Mouse (Mus musculus) neural tube, embryonic 13.5 days (tissue): Measurements from ENCODE around the gene Foxp2. TPM values are rescaled to one million over a fixed set of nuclear protein-coding genes. Genes with fewer than 3 reads are reported as not detected.

Experiments used
- ATAC-seq: fragments of 200-750 bp; cut with Nextera tagmentation; 2 replicates; pipeline ENCODE4 v1.8.0; 2017; ENCODE audit warnings: low read depth, mild to moderate bottlenecking, moderate TSS enrichment, moderate library complexity
- H3K27ac ChIP-seq: fragments of 300-500 bp; sonication (generic); replicated peaks from 2 replicates; pipeline ENCODE4 v1.5.1; 2015; ENCODE audit warnings: moderate library complexity, mild to moderate bottlenecking, inconsistent platforms
- H3K27me3 ChIP-seq: fragments of 300-500 bp; sonication (generic); 2 replicates; pipeline ENCODE4 v1.6.1; 2015; ENCODE audit warnings: mild to moderate bottlenecking, inconsistent platforms
- H3K36me3 ChIP-seq: fragments of 300-500 bp; sonication (generic); 2 replicates; pipeline ENCODE4 v1.6.1; 2015; ENCODE audit warnings: mild to moderate bottlenecking, inconsistent platforms
- H3K4me1 ChIP-seq: fragments of 300-500 bp; sonication (generic); replicated peaks from 2 replicates; pipeline ENCODE4 v1.6.1; 2015; ENCODE audit warnings: inconsistent platforms
- H3K4me2 ChIP-seq: fragments of 300-500 bp; sonication (generic); 2 replicates; pipeline ENCODE4 v1.6.1; 2015; ENCODE audit warnings: inconsistent platforms, mild to moderate bottlenecking, moderate library complexity
- H3K4me3 ChIP-seq: fragments of 300-500 bp; sonication (generic); 2 replicates; pipeline ENCODE4 v1.5.1; 2015; ENCODE audit warnings: mild to moderate bottlenecking, inconsistent platforms
- H3K9ac ChIP-seq: fragments of 300-500 bp; sonication (generic); 2 replicates; pipeline ENCODE4 v1.6.1; 2015; ENCODE audit warnings: moderate library complexity, mild to moderate bottlenecking, inconsistent platforms
- H3K9me3 ChIP-seq: fragments of 300-500 bp; sonication (generic); 2 replicates; pipeline ENCODE4 v1.6.1; 2016; ENCODE audit warnings: inconsistent platforms
- WGBS: fragments of 180-500 bp; shearing (Covaris S2); methylation state at CpG from one replicate; pipeline ENCODE4 v1.1.7; 2015; 5-methylcytosine and 5-hydroxymethylcytosine counted together
- polyA plus RNA-seq: library from polyadenylated mRNA; unstranded; fragments of >200 nt; fragmentation: Nextera tagmentation; extraction: Ambion mirVana; gene quantifications from 2 replicates; pipeline ENCODE4 v1.2.1, GENCODE M21; 2015

Gene Foxp2
- polyA plus RNA-seq, 1 experiment from 2014 or later = 19.5 TPM

DNA sequence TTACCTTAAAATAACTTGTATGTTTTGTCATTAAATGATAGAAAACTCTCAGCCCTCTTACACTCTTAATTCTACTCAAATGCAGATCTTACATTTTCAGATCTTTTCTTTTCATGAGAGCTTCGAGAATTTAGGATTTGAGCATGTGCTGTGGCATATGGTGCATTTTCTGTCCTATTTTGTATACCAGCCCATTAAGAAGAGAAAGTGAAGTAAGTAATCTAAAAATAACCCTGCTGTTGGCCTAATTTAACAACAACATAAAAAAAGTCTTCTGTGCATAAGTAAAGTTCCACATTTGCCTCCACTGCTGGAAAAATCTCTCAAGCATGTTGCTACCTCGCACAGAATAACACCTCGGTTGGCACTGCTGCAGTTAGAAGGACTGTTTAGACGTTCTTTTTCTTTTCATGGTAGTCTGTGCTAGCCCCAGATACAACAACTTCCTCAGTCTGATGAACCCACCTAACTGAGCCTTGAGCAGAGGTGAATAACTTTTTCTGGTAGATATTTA lies 23.9 kb downstream of the Foxp2 start:
- no peak overlapping the region for H3K27ac ChIP-seq
- H3K27me3 ChIP-seq = no peaks in the 10 kb centered on the region
- no peaks in the 10 kb centered on the region for H3K9me3 ChIP-seq
- no peak for ATAC-seq
- H3K36me3 ChIP-seq = no peaks in the 10 kb centered on the region
- H3K4me3 ChIP-seq = no peak overlapping the region
- no peak overlapping the region for H3K4me2 ChIP-seq
- 88% methylated on average over 4 of the region's 4 CpGs for WGBS
- no peak overlapping the region for H3K9ac ChIP-seq
- H3K4me1 ChIP-seq = no peaks in the 10 kb centered on the region

DNA sequence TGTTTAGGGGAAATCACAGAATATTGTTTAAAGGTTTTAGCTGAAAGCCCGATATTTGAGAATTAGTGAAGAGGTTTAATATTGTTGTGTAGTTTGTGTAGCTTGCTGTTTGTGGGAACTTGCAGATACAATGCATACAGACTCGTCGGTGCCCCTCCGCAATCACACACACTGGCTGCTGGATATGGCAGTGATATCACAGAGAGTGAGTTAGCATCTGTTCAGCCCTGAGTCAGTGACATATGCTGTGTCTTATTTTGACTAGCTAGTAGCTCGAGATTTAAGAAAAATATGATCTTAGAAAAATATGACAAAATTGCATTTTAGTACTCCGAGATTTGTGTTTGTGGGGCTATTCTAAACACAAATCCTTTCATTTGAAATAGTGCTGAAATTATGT lies 49.9 kb downstream of the Foxp2 start:
- Histone ChIP-seq H3K9me3 (peaks cover 4% of the 10 kb centered on the region; the same call in 1 of the 2 replicates), H3K27ac (no peak overlapping the region), H3K4me2 (no peak overlapping the region), H3K4me3 (no peak overlapping the region), H3K9ac (no peak overlapping the region), H3K36me3 (no peaks in the 10 kb centered on the region), H3K4me1 (no peaks in the 10 kb centered on the region), H3K27me3 (no peaks in the 10 kb centered on the region)
- ATAC-seq = no peak
- 86% methylated on average over 6 of the region's 6 CpGs for WGBS

DNA sequence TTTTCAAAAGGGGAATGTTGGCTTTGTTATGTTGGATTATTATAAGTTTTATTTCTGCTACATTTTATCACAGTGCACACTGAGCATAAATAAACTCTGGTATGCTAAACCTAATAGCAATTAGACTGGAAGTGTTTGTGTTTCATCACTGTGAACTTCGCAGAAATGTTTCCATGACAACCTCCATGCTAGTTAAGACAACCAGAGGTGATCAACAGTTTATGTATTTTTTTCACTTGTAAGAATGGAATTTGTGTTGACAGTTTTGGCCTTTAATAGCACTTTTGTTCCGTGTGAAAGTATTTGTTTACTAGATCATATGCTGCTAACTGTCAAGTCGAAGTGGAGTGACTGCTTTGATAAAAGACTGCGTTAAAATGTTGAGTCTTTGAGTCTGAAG lies 51.6 kb downstream of the Foxp2 start:
- no peak overlapping the region for H3K4me2 ChIP-seq
- no peaks in the 10 kb centered on the region for H3K4me1 ChIP-seq
- H3K36me3 ChIP-seq = no peaks in the 10 kb centered on the region
- no peaks in the 10 kb centered on the region for H3K27me3 ChIP-seq
- ATAC-seq = no peak
- H3K9me3 ChIP-seq = peaks cover 4% of the 10 kb centered on the region; the same call in 1 of the 2 replicates
- H3K27ac ChIP-seq = no peak overlapping the region
- H3K9ac ChIP-seq = no peak overlapping the region
- H3K4me3 ChIP-seq = no peak overlapping the region
- WGBS = 49% methylated on average over 4 of the region's 4 CpGs

DNA sequence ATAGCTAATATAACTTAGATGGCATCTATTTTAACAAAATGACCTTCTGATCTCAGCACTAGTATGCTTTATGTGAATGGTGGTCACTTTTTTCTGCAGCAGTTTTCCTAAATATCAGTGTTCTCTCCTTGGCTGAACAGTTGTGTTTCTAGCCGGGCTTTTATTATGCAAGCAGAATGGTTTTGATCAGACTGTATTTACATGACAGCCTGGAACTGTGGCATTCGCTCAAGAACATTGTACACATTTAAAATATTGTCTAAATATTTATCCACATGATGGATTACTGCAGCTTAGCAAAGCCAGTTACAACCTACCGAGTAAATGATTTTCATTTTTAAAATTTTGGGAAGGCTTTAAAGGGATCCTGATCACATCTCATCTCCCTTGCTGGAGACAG lies 75.9 kb downstream of the Foxp2 start:
- Histone ChIP-seq H3K27me3 (no peaks in the 10 kb centered on the region), H3K4me1 (no peaks in the 10 kb centered on the region), H3K36me3 (no peaks in the 10 kb centered on the region), H3K4me2 (no peak overlapping the region), H3K4me3 (no peak overlapping the region), H3K27ac (no peak overlapping the region), H3K9ac (no peak overlapping the region), H3K9me3 (0 out of 2 replicates have a peak, but pooled peaks cover 4% of the 10 kb centered on the region)
- 73% methylated on average over 3 of the region's 3 CpGs for WGBS
- no peak for ATAC-seq

DNA sequence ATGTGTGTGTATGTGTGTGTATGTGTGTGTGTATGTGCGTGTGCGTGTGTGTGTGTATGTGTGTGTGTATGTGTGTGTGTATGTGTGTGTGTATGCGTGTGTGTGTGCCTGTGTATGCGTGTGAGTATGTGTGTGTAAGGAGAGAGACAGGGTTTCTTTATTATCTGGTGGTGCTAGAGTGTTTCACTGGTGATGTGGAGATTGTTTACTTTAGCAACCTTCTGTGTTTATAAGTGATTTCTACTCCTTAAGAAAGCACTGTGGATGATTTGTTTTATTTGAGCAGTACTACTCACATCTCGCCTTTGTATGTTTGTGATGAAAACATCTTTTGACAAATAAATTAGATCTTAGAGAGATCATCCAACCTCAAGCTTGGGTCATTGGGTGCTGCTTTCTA lies 77.1 kb downstream of the Foxp2 start:
- no peak overlapping the region for H3K4me3 ChIP-seq
- no peak overlapping the region for H3K4me2 ChIP-seq
- no peaks in the 10 kb centered on the region for H3K4me1 ChIP-seq
- no peak for ATAC-seq
- H3K9me3 ChIP-seq = 0 out of 2 replicates have a peak, but pooled peaks cover 4% of the 10 kb centered on the region
- WGBS = 92% methylated on average over 5 of the region's 5 CpGs
- no peak overlapping the region for H3K9ac ChIP-seq
- H3K36me3 ChIP-seq = no peaks in the 10 kb centered on the region
- H3K27ac ChIP-seq = no peak overlapping the region
- no peaks in the 10 kb centered on the region for H3K27me3 ChIP-seq

DNA sequence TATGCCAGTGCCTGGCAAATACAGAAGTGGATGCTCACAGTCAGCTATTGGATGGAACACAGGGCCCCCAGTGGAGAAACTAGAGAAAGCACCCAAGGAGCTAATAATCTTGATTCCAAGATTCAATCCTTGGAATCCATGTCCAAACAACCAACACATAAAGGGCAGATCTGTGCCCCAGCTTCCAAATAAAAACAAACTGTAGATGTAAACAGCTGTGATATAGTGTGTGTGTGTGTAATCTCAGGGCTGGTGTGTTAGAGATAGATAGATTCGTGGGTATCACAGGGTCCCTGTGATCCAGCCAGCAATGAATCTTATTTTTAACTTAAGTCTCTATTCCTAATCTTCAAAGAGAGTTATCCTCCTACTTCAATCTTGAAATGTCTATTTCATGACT lies 107.0 kb downstream of the Foxp2 start:
- no peak overlapping the region for H3K27ac ChIP-seq
- 95% methylated on average over 1 of the region's 1 CpGs for WGBS

DNA sequence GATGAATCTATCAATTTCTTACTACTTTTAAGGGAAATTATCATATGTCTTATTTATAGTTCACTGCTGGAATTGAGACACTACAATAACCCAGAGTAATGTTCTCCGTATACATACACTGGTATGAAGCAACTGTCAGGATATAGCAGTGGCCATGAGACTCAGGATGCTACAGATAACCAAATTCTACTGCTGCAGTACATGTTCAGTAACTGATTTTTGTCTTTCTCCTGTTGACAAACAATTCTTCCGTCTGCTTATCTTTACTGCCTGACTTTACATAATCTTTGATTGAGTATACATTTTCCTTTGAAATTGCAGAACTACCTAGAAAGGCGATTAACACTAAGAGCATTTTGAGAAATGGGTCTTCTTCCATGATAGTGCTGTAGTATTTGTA lies 127.3 kb downstream of the Foxp2 start:
- H3K36me3 ChIP-seq = no peaks in the 10 kb centered on the region
- no peaks in the 10 kb centered on the region for H3K4me1 ChIP-seq
- H3K27ac ChIP-seq = no peak overlapping the region
- H3K4me3 ChIP-seq = no peak overlapping the region
- H3K27me3 ChIP-seq = no peaks in the 10 kb centered on the region
- ATAC-seq = no peak
- no peak overlapping the region for H3K4me2 ChIP-seq
- 90% methylated on average over 3 of the region's 3 CpGs for WGBS
- no peaks in the 10 kb centered on the region for H3K9me3 ChIP-seq
- no peak overlapping the region for H3K9ac ChIP-seq

More for the DNA sequence above, 107.0 kb downstream of the Foxp2 start:
- no peaks in the 10 kb centered on the region for H3K27me3 ChIP-seq
- no peak overlapping the region for H3K4me3 ChIP-seq
- H3K9ac ChIP-seq = no peak overlapping the region
- no peaks in the 10 kb centered on the region for H3K4me1 ChIP-seq
- H3K9me3 ChIP-seq = no peaks in the 10 kb centered on the region
- no peak overlapping the region for H3K4me2 ChIP-seq
- no peak for ATAC-seq
- H3K36me3 ChIP-seq = no peaks in the 10 kb centered on the region

DNA sequence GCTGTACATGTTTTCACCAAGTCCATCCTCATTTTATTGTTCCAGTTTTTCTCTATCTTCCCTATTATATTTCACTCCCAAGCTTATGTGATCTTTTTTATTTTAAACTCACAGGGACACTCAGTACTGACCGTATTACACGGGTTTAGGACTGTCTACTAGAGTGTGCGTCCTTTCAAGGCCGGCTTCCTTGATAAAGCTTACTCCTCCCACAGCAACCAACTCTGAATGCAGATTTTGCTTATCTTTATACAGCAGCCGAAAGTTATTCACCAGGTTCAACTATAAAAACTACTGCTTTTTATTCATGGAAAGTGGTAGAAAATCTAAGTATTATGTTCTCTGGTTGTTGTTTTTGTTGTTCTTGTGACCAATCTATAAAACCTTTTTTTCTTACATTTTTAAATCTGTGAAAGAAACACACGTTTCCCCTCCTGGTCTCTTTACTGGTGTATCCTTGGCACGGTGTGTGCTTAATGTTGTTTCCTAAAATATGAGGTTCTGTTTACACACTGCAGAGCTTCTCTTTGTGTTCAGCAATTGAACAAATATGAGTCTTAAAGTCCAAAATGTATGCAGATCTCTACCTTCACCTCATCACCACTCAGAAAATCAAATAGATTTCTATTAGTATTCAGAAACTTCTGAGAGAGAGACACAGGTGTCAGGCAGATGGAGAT lies 128.4 kb downstream of the Foxp2 start:
- Histone ChIP-seq H3K9me3 (no peaks in the 10 kb centered on the region), H3K4me2 (no peak overlapping the region), H3K36me3 (no peaks in the 10 kb centered on the region), H3K4me3 (no peak overlapping the region), H3K4me1 (no peaks in the 10 kb centered on the region), H3K27me3 (no peaks in the 10 kb centered on the region), H3K9ac (no peak overlapping the region), H3K27ac (no peak overlapping the region)
- ATAC-seq = no peak
- 87% methylated on average over 7 of the region's 7 CpGs for WGBS

DNA sequence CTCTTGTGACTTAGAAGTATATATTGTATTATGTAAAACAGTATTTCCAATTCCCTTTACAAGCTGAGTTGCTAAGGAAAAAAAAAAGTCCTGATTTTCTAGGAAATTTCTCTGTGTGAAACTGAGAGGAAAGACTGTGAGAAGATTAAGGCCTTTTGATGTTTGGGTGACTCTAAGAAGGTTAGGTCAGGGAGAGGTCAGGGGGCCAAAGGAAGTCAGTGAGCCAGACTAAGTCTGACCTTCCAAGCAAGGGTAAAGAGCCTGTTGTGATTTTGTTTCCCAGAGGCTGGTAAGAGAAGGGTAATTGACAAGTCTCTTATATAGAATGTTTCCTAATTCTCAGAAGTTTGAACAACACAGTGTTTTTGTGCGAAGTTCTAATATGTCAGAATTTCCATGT lies 162.1 kb downstream of the Foxp2 start:
- no peaks in the 10 kb centered on the region for H3K36me3 ChIP-seq
- no peaks in the 10 kb centered on the region for H3K9me3 ChIP-seq
- no peaks in the 10 kb centered on the region for H3K27me3 ChIP-seq
- H3K9ac ChIP-seq = no peak overlapping the region
- H3K4me2 ChIP-seq = no peak overlapping the region
- ATAC-seq = no peak
- WGBS = 9% methylated on average over 1 of the region's 1 CpGs
- no peak overlapping the region for H3K27ac ChIP-seq
- H3K4me1 ChIP-seq = no peaks in the 10 kb centered on the region
- H3K4me3 ChIP-seq = no peak overlapping the region

DNA sequence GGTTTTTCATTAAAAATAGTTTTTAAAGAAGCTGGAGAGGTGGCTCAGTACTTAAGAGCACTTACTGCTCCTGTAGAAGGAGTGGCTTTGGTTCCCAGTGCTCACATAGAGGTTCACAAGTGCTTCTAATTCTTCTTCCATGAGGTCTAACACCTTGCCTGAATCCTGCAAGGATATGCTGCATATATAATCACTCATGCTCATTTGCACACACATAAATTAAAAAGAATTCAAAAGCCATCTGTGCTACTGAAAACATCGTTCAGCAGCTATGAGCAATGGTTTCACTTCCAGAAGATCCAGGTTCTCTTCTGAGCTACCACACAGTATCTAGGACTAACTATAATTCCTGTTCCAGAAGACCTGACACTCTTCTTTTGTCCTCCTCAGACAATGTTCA lies 200.4 kb downstream of the Foxp2 start:
- no peak overlapping the region for H3K4me2 ChIP-seq
- 57% methylated on average over 1 of the region's 1 CpGs for WGBS

DNA sequence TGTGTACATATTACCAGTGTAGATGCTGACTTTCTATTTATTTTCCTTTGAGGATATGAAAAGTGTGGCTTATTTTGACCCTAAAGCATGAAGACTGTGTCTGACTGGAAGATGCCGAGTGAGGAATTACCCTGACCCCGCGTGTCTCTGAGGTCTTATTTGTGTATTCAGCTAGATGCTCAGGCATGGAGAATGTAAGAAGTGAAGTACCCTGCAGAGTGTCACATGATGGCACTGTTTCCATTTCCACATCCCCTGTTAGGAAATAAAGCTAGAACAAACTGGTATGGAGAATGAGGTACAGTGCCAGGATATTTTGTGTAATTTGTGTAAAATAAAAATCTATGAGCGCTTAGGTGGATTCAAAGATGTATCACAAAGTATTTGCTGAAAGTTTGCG lies 219.8 kb downstream of the Foxp2 start:
- no peak overlapping the region for H3K9ac ChIP-seq
- H3K4me3 ChIP-seq = no peak overlapping the region
- H3K27me3 ChIP-seq = no peaks in the 10 kb centered on the region
- no peaks in the 10 kb centered on the region for H3K9me3 ChIP-seq
- no peaks in the 10 kb centered on the region for H3K36me3 ChIP-seq
- no peak overlapping the region for H3K4me2 ChIP-seq
- no peak overlapping the region for H3K27ac ChIP-seq
- ATAC-seq = peak; percentile 69; the same call in 1 of the 2 replicates
- H3K4me1 ChIP-seq = no peaks in the 10 kb centered on the region
- WGBS = 61% methylated on average over 5 of the region's 5 CpGs

More for the DNA sequence above, 200.4 kb downstream of the Foxp2 start:
- H3K9me3 ChIP-seq = no peaks in the 10 kb centered on the region
- H3K36me3 ChIP-seq = no peaks in the 10 kb centered on the region
- no peak overlapping the region for H3K4me3 ChIP-seq
- H3K27ac ChIP-seq = no peak overlapping the region
- no peak overlapping the region for H3K9ac ChIP-seq
- H3K27me3 ChIP-seq = no peaks in the 10 kb centered on the region
- H3K4me1 ChIP-seq = no peaks in the 10 kb centered on the region
- ATAC-seq = no peak

DNA sequence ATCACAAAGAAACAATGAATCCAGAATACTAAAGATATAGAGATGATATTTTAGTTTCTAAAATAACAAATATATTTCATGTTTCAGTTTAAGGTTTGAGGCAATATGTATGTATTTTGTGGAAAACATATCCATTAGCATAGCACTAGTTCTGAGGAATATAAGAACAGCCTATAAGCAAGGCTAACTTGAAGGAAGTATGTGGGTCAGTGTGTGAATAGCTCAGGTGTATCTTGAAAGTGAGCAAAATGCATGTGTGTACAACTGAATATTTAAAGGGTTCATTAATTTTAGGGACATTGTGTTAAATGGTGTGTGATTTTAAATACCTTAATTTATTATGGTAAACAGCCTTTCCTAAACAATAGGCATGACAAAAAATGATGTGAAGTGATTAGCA lies 220.2 kb downstream of the Foxp2 start:
- no peak overlapping the region for H3K27ac ChIP-seq
- no peaks in the 10 kb centered on the region for H3K36me3 ChIP-seq
- no peak overlapping the region for H3K9ac ChIP-seq
- H3K4me2 ChIP-seq = no peak overlapping the region
- H3K9me3 ChIP-seq = no peaks in the 10 kb centered on the region
- H3K4me3 ChIP-seq = no peak overlapping the region
- ATAC-seq = no peak
- no peaks in the 10 kb centered on the region for H3K27me3 ChIP-seq
- no peaks in the 10 kb centered on the region for H3K4me1 ChIP-seq

DNA sequence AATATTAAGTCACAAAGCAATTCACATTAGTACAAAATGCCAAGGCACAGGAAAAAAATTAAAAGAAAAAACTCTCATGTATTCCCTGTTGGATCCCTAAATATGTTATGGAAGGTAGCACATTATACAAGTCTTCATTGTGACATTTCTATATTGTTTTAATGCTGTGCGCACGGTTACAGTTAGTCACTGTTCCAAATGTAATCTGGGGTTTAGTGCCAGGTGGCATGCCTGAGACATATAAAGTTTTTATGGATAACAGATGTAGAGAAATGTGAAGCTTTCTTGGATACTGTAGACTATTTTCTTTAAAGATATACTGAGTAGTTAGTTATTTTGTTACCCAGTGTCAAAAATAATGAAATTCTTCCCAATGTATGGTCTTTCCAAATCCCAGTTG lies 229.0 kb downstream of the Foxp2 start:
- no peak overlapping the region for H3K9ac ChIP-seq
- ATAC-seq = no peak
- H3K36me3 ChIP-seq = no peaks in the 10 kb centered on the region
- H3K9me3 ChIP-seq = no peaks in the 10 kb centered on the region
- no peak overlapping the region for H3K4me3 ChIP-seq
- H3K4me1 ChIP-seq = no peaks in the 10 kb centered on the region
- no peak overlapping the region for H3K27ac ChIP-seq
- H3K4me2 ChIP-seq = no peak overlapping the region
- no peaks in the 10 kb centered on the region for H3K27me3 ChIP-seq
- WGBS = 89% methylated on average over 2 of the region's 2 CpGs
